Mouse (Mus musculus): Measurements from ENCODE around the gene Fbxw14. TPM values are rescaled to one million over a fixed set of nuclear protein-coding genes. Genes with fewer than 3 reads are reported as not detected.

Gene Fbxw14
- total RNA-seq (2023), result not detected

DNA sequence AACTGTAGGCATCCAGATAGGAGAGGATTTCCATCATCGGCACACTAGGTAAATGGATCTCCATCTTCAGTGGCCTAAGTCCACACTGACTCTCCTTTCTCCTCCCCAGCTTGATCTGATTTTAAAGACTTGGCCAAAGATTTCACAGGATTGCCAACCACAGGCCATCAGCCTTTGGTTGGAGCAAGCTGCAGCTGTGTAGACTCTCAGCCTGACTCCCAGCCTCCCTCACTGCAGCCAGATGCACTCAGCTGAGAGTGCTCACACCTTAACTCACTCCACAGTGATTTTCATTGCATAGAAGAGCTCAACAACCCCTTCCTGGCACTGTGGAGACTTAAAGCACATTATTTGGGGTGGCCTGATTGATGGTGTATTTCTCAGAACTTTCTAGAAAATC, at the start of gene Fbxw14:
Gene Fbxw14 (minus strand): TSS at position 101 of the 400 bp plus-strand sequence.

DNA sequence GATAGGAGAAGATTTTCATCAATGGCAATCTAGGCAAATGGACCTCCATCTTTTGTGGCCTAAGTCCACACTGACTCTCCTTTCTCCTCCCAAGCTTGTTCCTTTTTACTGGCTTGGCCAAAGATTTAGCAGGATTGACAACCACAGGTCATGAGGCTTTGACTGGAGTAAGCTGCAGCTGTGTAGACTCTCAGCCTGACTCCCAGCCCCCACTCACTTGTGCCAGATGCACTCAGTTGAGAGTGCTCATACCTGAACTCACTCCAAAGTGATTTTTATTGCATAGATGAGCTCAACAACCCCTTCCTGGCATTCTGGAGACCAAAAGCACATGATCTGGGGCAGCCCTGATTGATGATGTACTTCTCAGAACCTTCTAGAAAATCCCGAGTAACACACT, 52.8 kb downstream of the Fbxw14 start, which contains the start of gene Fbxw20:
Gene Fbxw20 (minus strand): TSS at position 101 of the 400 bp plus-strand sequence.

Other genes starting within 250 kb of the Fbxw14 start
- gene Shisa5, start 249.1 kb downstream of the Fbxw14 start, total RNA-seq (2023), result 2,690 TPM
- 27.6 TPM for gene Trex1, start 227.9 kb downstream of the Fbxw14 start, total RNA-seq (2023)
- gene Atrip, start 213.6 kb downstream of the Fbxw14 start, total RNA-seq (2023), result 24.3 TPM
- gene Ccdc51, start 205.2 kb downstream of the Fbxw14 start, total RNA-seq (2023), result 7.6 TPM
- gene Tma7, start 205.1 kb downstream of the Fbxw14 start, total RNA-seq (2023), result 310 TPM
- 1.9 TPM for gene Plxnb1, start 192.3 kb downstream of the Fbxw14 start, total RNA-seq (2023)
- not detected for gene Fbxw21, start 125.6 kb downstream of the Fbxw14 start, total RNA-seq (2023)
- gene Fbxw13, start 91.7 kb downstream of the Fbxw14 start, total RNA-seq (2023), result not detected
- not detected for gene Fbxw20, start 52.9 kb downstream of the Fbxw14 start, total RNA-seq (2023)
- gene Fbxw28, start 52.0 kb upstream of the Fbxw14 start, total RNA-seq (2023), result not detected
- gene Fbxw22, start 116.6 kb upstream of the Fbxw14 start, total RNA-seq (2023), result not detected
- not detected for gene Fbxw16, start 161.5 kb upstream of the Fbxw14 start, total RNA-seq (2023)
- gene Fbxw19, start 208.2 kb upstream of the Fbxw14 start, total RNA-seq (2023), result not detected